Mouse (Mus musculus) left cerebral cortex, adult 11 months (tissue): ENCODE measurements at regions not wholly inside any gene's neighbourhood (a gene's known extent, or its start where the extent isn't known, plus 50 kb on each side); places are given as distances from the start of the nearest gene placed in this dataset.

Experiments used
- DNase-seq: peaks from one replicate; pipeline ENCODE4 v3.0.0; 2022; ENCODE audit warnings: low spot score

DNA sequence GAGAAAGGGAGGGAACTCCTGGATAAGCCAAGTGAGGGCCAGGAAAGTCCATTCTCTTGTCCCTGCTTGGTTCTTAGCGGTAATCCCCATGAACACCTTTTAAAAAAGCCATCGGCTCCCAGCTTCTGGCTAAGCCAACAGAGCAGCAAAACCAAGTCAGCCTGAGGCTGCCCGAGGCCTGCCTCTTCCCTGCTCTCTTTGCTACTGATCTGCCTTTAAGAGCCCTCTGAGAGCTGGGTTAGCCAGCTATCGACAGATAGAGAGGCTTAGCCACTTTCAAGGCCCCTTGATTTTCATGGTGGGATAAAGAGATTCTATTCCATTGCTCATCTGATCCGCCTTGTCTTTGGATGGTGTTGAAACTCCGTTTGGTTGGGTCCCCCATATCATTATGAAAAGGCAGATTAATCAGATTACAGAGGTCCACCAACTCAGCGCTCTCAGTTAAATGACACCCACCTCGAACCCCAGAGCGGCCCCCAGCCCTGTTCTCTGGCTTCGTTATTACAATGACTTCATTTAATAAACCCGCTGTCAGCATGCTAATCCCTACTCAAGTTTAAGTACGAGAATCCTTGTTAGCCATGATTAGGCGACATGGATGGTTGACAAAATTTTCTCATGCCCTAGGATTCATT lies 66.1 kb downstream of the Slc4a3 start:
- no peak for DNase-seq

GRCm38 (mm10) chr1:75613206-75613605 lies 67.1 kb downstream of the Slc4a3 start:
- DNase-seq: no peak

DNA sequence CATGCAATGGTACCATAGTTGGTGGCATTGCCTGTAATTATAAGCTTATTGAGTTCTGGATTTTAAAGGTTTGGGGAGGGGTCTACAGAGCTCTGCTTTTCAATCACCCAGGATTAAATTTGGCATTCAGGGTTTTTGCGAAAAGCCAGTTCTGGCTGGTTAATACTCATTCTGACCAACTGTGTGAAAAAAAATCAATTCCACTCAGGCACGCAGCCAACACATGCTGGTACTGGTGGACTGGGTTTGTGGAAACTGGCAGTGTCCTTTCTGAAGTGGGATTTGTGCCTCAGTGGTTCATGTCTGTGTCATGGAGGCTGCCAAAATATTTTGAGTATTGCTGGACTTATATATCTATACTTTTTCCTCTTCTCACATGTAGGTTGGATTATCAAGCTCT lies 70.9 kb downstream of the Slc4a3 start:
- DNase-seq: no peak

GRCm38 (mm10) chr1:75618367-75618790 lies 72.3 kb downstream of the Slc4a3 start:
- no peak for DNase-seq

GRCm38 (mm10) chr1:75630287-75630686 lies 84.2 kb downstream of the Slc4a3 start:
- DNase-seq: no peak

GRCm38 (mm10) chr1:75631729-75632128 lies 85.7 kb downstream of the Slc4a3 start:
- no peak for DNase-seq

- no peak for DNase-seq
These were observed 89.5 kb downstream of the Slc4a3 start for GRCm38 (mm10) chr1:75635591-75635990.

GRCm38 (mm10) chr1:75639031-75640001 lies 93.2 kb downstream of the Slc4a3 start:
- DNase-seq: no peak

DNA sequence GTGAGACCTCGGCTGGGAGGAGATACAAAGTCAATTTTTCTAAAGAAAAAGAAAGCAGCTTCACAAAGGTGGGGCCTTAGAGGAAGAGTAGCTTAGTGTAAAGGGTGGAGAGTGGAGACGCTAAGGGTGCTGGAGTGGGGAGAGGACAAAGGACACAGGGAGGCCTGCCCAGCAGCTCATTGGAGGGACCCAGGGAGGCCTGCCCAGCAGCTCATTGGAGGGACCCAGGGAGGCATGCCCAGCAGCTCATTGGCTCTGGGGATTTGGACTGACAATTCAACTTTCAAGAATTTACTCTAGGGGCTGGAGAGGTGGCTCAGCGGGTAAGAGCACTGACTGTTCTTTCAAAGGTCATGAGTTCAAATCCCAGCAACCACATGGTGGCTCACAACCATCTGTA lies 96.4 kb downstream of the Slc4a3 start:
- no peak for DNase-seq

DNA sequence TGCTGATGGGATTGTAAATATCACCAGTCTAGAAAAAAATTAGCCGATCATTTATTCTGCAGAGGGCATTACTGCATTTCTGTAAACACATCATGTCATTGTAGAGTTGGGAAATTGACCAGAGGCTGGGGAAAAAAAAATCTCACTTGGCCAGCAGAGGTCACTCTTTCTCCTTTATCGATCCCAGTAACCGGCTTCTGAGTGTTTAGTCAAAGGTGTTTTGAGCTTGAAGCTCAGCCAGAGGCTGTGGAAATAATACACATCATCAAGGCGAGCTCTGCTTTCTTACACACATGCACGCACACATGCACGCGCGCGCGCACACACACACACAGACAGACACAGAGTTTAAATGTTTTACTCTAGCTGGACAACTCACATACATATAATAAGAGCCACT lies 106.5 kb downstream of the Slc4a3 start:
- DNase-seq: peak; percentile 69

DNA sequence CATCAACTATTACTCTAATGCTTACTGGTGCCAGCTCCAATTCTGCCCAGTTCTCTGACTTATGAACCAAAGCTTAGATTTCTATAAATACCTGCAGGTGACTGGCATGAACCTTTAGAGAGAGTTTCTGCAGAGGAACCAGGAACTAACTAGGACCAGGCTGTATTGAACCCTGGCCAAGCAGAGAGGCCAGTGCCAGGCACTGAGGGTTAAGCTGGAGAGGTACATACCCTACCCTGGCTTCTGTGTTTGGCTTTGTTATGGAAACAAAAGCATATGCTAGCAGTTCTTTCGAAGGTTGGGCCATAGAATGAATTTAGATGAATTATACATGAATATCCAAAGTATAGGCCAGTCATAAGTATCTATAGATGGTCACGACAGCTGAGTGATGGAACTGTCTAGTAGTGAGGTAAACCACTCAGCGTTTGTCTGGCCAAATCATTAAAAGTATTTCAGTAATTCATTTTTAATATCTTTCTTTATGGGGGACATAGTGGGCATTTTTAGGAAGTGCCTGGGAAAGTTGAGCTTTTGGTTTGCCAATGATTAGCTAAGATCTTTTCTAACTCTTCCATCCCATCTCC lies 107.0 kb downstream of the Slc4a3 start:
- no peak for DNase-seq

DNA sequence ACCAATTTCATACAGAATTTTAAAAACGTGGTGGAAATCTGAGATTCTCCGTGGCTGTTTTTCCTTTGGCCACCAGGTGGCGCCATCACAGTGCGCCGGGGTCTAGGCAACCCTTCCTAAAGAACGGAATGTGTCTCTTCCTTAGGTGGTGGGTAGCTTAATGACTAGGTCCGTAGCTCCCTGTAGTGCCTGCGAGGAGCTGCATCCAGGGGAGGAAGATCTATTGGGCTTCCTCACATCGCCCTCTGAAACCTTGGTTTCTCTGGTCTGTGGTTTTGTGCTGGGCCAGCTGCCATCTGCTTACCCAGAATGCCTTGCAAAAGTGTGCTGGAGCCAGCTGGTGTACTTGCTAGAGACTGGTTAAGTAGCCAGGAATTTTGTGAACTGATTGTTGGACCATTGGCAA lies 107.6 kb downstream of the Slc4a3 start:
- peak; percentile 55 for DNase-seq

DNA sequence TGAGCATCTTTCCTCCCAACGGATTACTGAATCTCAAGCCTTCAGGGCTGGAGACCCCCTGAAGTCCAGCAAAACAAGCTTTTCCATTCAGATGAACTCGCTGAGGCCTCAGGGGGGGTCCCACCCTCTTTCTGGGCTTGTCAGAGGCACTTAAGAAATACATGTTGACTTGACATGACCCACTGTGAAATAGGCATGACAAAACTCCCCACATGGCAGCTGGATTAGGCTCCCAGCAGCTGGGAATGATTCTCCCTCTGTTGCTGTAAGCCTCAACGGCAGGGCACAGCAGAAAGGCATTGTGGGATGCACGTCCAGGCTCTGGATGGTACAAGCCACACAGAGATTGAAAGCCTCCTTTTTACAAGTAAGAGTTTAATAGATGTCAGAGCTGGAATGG lies 110.5 kb downstream of the Slc4a3 start:
- no peak for DNase-seq

- no peak for DNase-seq
These were observed 114.5 kb downstream of the Slc4a3 start for GRCm38 (mm10) chr1:75660336-75661100.

GRCm38 (mm10) chr1:75662141-75662990 lies 116.3 kb downstream of the Slc4a3 start:
- DNase-seq: no peak

- no peak for DNase-seq
These were observed 121.7 kb downstream of the Slc4a3 start for GRCm38 (mm10) chr1:75667736-75668269.

DNA sequence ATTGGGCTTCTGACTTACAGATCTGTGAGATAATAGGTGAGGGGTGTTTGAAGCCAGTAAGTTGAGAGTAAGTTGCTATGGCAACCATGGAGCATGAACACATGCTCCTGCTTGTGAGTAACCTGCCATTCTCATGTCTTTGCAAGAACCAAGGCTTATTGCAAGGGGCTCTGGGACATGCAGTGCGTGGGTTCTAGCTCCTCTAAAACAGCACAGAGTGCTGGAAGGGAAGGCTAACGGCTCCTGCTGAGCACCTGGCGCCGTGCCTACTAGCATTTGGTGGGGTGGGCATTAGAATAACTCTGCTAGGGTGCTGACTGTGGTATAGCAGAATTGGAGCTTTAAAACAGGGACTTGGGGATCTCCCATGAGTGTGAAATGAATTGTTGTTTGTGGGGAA lies 130.2 kb downstream of the Slc4a3 start:
- DNase-seq: no peak

DNA sequence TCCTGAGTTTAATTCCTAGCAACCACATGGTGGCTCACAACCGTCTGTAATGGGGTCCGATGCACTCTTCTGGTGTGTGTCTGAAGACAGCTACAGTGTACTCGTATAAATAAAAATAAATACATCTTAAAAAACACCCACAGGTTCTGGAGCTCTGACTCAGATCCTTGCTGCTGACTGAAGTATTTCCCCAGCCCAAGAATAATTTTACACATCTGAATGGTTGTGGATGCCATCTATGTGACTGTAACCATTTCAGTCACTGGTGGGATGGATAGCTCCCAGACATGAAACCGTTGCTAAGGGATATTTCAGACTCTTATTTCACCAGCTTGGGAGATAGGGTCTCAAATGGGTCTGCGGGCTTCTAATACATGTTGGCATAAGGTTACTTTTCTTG lies 131.6 kb downstream of the Slc4a3 start:
- no peak for DNase-seq

- no peak for DNase-seq
These were observed 132.2 kb downstream of the Slc4a3 start for GRCm38 (mm10) chr1:75678279-75678678.

- DNase-seq: no peak
These were observed 134.3 kb downstream of the Slc4a3 start for GRCm38 (mm10) chr1:75680366-75680765.

DNA sequence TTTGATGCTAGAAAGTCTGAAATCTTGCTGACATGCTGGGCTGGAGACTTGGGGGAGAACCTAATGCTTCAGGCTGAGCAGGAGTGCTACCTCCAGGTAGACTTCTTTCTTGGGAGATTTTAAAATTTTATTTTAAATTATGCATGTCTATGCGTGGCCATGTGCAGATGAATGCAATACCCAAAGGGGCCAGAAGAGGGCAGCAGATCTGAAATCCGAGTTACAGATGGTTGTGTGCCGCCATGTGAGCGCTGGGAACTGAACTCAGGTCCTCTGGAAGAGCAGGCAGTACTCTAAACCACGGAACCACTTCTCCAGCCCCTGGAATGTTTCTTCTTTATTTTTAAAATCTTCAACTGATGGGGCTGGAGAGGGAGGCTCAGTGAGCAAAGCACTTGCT lies 135.8 kb downstream of the Slc4a3 start:
- DNase-seq: no peak
